Mouse (Mus musculus) layer of hippocampus, postnatal 36 days (tissue): ENCODE results near the gene Zbtb22. TPM values are rescaled to one million over a fixed set of nuclear protein-coding genes. Genes with fewer than 3 reads are reported as not detected.

ENCODE experiments used
- DNase-seq, 2 experiments: peaks; one replicate each; pipeline ENCODE4 v3.0.0; 2022
- total RNA-seq, 2 experiments: library from RNA; stranded (reverse); gene quantifications; 2 replicates each; pipeline ENCODE4 v1.2.3; 2021

The Zbtb22 gene
- total RNA-seq, 2 experiments from 2014 or later: 26.9 to 30.8 TPM

- no peak for DNase-seq
These were observed 9.0 kb downstream of the Zbtb22 start for GRCm38 (mm10) chr17:33924577-33925283.

- no peak for DNase-seq
These were observed 9.9 kb downstream of the Zbtb22 start for GRCm38 (mm10) chr17:33925406-33926116.

- no peak for DNase-seq
These were observed 10.7 kb downstream of the Zbtb22 start for GRCm38 (mm10) chr17:33926207-33926932.

- no peak for DNase-seq
These were observed 12.7 kb downstream of the Zbtb22 start for GRCm38 (mm10) chr17:33928251-33928947.

GRCm38 (mm10) chr17:33929371-33930279, 13.9 kb downstream of the Zbtb22 start, which contains the start of gene Rgl2:
Rgl2 (plus strand) TSS chr17:33929543.
- DNase-seq: peak; percentile 92 to 94

GRCm38 (mm10) chr17:33930280-33931158, 14.8 kb downstream of the Zbtb22 start:
- peak; percentile 71 to 72 for DNase-seq

- DNase-seq: no peak
These were observed 15.6 kb downstream of the Zbtb22 start for GRCm38 (mm10) chr17:33931159-33931866.

GRCm38 (mm10) chr17:33931947-33932346, 16.2 kb downstream of the Zbtb22 start:
- no peak for DNase-seq

GRCm38 (mm10) chr17:33932448-33932847, 16.7 kb downstream of the Zbtb22 start:
- no peak for DNase-seq

GRCm38 (mm10) chr17:33932970-33933369, 17.3 kb downstream of the Zbtb22 start:
- DNase-seq: no peak

GRCm38 (mm10) chr17:33935422-33936055, 19.8 kb downstream of the Zbtb22 start:
- DNase-seq: no peak

GRCm38 (mm10) chr17:33936993-33937392, 21.3 kb downstream of the Zbtb22 start:
- no peak for DNase-seq

GRCm38 (mm10) chr17:33938783-33939182, 23.1 kb downstream of the Zbtb22 start:
- no peak for DNase-seq

- DNase-seq: peak; percentile 83 to 86
These were observed 24.6 kb downstream of the Zbtb22 start, which contains the start of the genes Pfdn6 and Wdr46 for GRCm38 (mm10) chr17:33940206-33940805. Pfdn6 (minus strand) TSS chr17:33940343. Wdr46 (plus strand) TSS chr17:33940660.

- no peak for DNase-seq
These were observed 25.3 kb downstream of the Zbtb22 start for GRCm38 (mm10) chr17:33940981-33941380.

- DNase-seq: no peak
These were observed 25.7 kb downstream of the Zbtb22 start for GRCm38 (mm10) chr17:33941381-33941780.

- DNase-seq: no peak
These were observed 27.8 kb downstream of the Zbtb22 start for GRCm38 (mm10) chr17:33943454-33943853.

GRCm38 (mm10) chr17:33947430-33948089, 31.9 kb downstream of the Zbtb22 start:
- DNase-seq: no peak
